Mouse (Mus musculus) adrenal gland, postnatal 25 days (tissue): Measurements from ENCODE around the gene Calcoco1. TPM values are rescaled to one million over a fixed set of nuclear protein-coding genes. Genes with fewer than 3 reads are reported as not detected.
"Not testable (repeated sequence)": the region's sequence is repeated elsewhere in the genome, so short reads cannot be mapped to it uniquely, and the experiment has no call there.

Source experiments
- DNase-seq: peaks from one replicate; pipeline ENCODE4 v3.0.0; 2021; ENCODE audit warnings: mixed read lengths
- microRNA-seq, 2 experiments: library from miRNA; unstranded; fragments of <30 nt; microRNA quantifications; one replicate each; pipeline ENCODE4 v1.2.0; 2021
- total RNA-seq: library from RNA; stranded (reverse); gene quantifications from 2 replicates; pipeline ENCODE4 v1.2.3, GENCODE M21; 2021

The Calcoco1 gene
- total RNA-seq, 1 experiment from 2014 or later, result 147 TPM

- no peak for DNase-seq
These were observed 29.6 kb downstream of the Calcoco1 start for GRCm38 (mm10) chr15:102692321-102692804.

GRCm38 (mm10) chr15:102685791-102686190 lies 36.2 kb downstream of the Calcoco1 start:
- no peak for DNase-seq

GRCm38 (mm10) chr15:102683670-102684069 lies 38.3 kb downstream of the Calcoco1 start:
- DNase-seq, result no peak

GRCm38 (mm10) chr15:102676345-102676744 lies 45.6 kb downstream of the Calcoco1 start:
- DNase-seq, result no peak

- peak; percentile 31 for DNase-seq
These were observed 48.4 kb downstream of the Calcoco1 start for GRCm38 (mm10) chr15:102673548-102673947.

GRCm38 (mm10) chr15:102672215-102673071 lies 49.5 kb downstream of the Calcoco1 start, which contains the start of gene Atp5g2:
Atp5g2 (minus strand) TSS chr15:102672352.
- DNase-seq, result peak; percentile 28

- peak; percentile 90 for DNase-seq
These were observed 50.2 kb downstream of the Calcoco1 start for GRCm38 (mm10) chr15:102671721-102672214.

- peak; percentile 97 for DNase-seq
These were observed 51.0 kb downstream of the Calcoco1 start for GRCm38 (mm10) chr15:102670767-102671575.

GRCm38 (mm10) chr15:102670281-102670680 lies 51.7 kb downstream of the Calcoco1 start:
- no peak for DNase-seq

GRCm38 (mm10) chr15:102669571-102669970 lies 52.4 kb downstream of the Calcoco1 start:
- DNase-seq, result no peak

GRCm38 (mm10) chr15:102665494-102665893 lies 56.5 kb downstream of the Calcoco1 start:
- DNase-seq, result peak; percentile 55

GRCm38 (mm10) chr15:102663825-102664224 lies 58.2 kb downstream of the Calcoco1 start:
- no peak for DNase-seq

- not testable (repeated sequence) for DNase-seq
These were observed 59.4 kb downstream of the Calcoco1 start for GRCm38 (mm10) chr15:102662601-102663000.

- no peak for DNase-seq
These were observed 64.0 kb downstream of the Calcoco1 start for GRCm38 (mm10) chr15:102657926-102658381.

Small RNA genes within 50 kb of the gene (microRNA-seq; reads per million reads assigned to microRNA genes)
- gene Mir688, result 0.36 to 1.0 reads per million in 2 experiments

Other genes starting within 250 kb of the Calcoco1 start
- gene Gm10337, start 218.5 kb downstream of the Calcoco1 start, total RNA-seq, result not detected in 2 replicates
- 8.1 and 12.0 TPM in 2 replicates for gene Map3k12, start 205.1 kb downstream of the Calcoco1 start, total RNA-seq
- gene Tarbp2, start 204.0 kb downstream of the Calcoco1 start, total RNA-seq, result 42.4 and 48.9 TPM in 2 replicates
- gene Npff, start 197.2 kb downstream of the Calcoco1 start, total RNA-seq, result 3.4 and 6.6 TPM in 2 replicates
- gene Gm28047, start 97.1 kb downstream of the Calcoco1 start, total RNA-seq, result 2.2 TPM in 1 of 2 replicates, not detected in the other
- 78.0 and 81.1 TPM in 2 replicates for gene Atf7, start 96.7 kb downstream of the Calcoco1 start, total RNA-seq
- 13.8 and 32.0 TPM in 2 replicates for gene Atp5g2, start 49.8 kb downstream of the Calcoco1 start, total RNA-seq
- gene Hoxc13, start 198.9 kb upstream of the Calcoco1 start, total RNA-seq, result not detected in 2 replicates
- not detected in 2 replicates for gene Hoxc12, start 214.6 kb upstream of the Calcoco1 start, total RNA-seq
- not detected in 2 replicates for gene Hoxc11, start 232.2 kb upstream of the Calcoco1 start, total RNA-seq
- gene Hoxc10, start 244.6 kb upstream of the Calcoco1 start, total RNA-seq, result 0.36 and 0.48 TPM in 2 replicates
- 7.6 and 9.0 TPM in 2 replicates for gene Hoxc5, start 245.3 kb upstream of the Calcoco1 start, total RNA-seq